Comparison of ENCODE assay signal across 22 mouse cellular contexts in the genomic region with DNA sequence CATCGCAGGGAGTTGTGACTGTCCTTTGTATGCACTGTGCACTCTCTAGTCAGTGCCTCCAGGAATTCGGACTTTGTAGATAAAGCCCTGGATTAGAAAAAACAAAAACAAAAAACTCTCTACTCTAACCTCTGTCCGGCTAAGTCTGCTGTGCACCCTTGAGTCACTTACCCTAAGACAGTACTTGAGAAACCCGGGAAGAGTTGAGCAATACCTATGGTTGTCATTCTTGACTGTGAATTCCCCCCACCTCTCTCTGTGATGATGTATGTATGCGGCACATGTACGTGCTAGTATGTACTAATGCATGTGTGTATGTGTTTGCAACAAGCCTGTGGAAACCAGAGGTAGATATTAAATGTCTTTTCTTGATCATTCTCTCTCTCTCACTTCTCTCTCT.
DNase-seq lines count a peak whose midpoint lies in the region; ATAC-seq and TF ChIP-seq lines count a peak whose summit lies in the region.
"Had no signal": no experiment of that assay in that cellular context is flagged by ENCODE, and none has a peak within 500 bp of the region (broad histone marks: within the 10 kb centered on the region; RNA-seq: fewer than 3 reads in every experiment).

No protein-coding gene starts in this region.

- TF ChIP-seq CTCF in bone marrow, adult 2 months (IDR thresholded peaks at IDR 0.05; ENCODE audit: control insufficient read depth, insufficient read depth, low read length): no peak

- no peak overlapping the region for H3K9ac ChIP-seq in midbrain, embryonic 11.5 days (ENCODE audit: low read length)
- H3K9ac ChIP-seq: embryonic facial prominence, embryonic 12.5 days; heart, embryonic 12.5 days; hindbrain, embryonic 14.5 days had no signal

- H3K27me3 ChIP-seq in midbrain, embryonic 11.5 days (ENCODE audit: control insufficient read depth, insufficient read depth, low read length): no peaks in the 10 kb centered on the region; the same call in 1 of the 2 replicates
- H3K27me3 ChIP-seq in midbrain, embryonic 10.5 days (ENCODE audit: low read depth, poor library complexity, severe bottlenecking): no peaks in the 10 kb centered on the region
- H3K27me3 ChIP-seq: embryonic facial prominence, embryonic 12.5 days; heart, embryonic 12.5 days; Patski had no signal

- H3K36me3 ChIP-seq in midbrain, embryonic 11.5 days (ENCODE audit: control insufficient read depth, insufficient read depth, low read length): no peaks in the 10 kb centered on the region
- no peaks in the 10 kb centered on the region for H3K36me3 ChIP-seq in midbrain, embryonic 10.5 days
- H3K36me3 ChIP-seq: embryonic facial prominence, embryonic 12.5 days; G1E; heart, embryonic 12.5 days; hindbrain, embryonic 10.5 days had no signal

- peak; percentile 8 for DNase-seq in midbrain, embryonic 11.5 days (ENCODE audit: low spot score, missing footprints)
- DNase-seq in midbrain, embryonic 10.5 days (ENCODE audit: low spot score): no peak
- DNase-seq in adrenal gland, postnatal 10 days: no peak
- no peak for DNase-seq in urinary bladder, postnatal 4 days (ENCODE audit: low spot score in 2 of 2)
- DNase-seq: adrenal gland, adult 2 months; adrenal gland, postnatal 36 days; cerebellum, adult 11-12 months; cerebellum, adult 9-10 months; cerebellum, postnatal 25 days; gastrocnemius, postnatal 10 days; heart, adult 2 months had no signal

- TF ChIP-seq POLR2A in bone marrow, adult 2 months (IDR thresholded peaks at IDR 0.05; ENCODE audit: borderline replicate concordance, control insufficient read depth, low read depth, low read length): no peak

- no peak overlapping the region for H3K4me3 ChIP-seq in midbrain, embryonic 11.5 days (ENCODE audit: low read depth, low read length)
- no peak overlapping the region for H3K4me3 ChIP-seq in midbrain, embryonic 10.5 days
- no peak overlapping the region for H3K4me3 ChIP-seq in bone marrow, adult 2 months (replicated peaks; ENCODE audit: control insufficient read depth, low read depth, low read length)
- H3K4me3 ChIP-seq: embryonic facial prominence, embryonic 12.5 days; heart, adult 2 months; heart, embryonic 12.5 days; hindbrain, embryonic 10.5 days had no signal

- no peaks in the 10 kb centered on the region for H3K9me3 ChIP-seq in midbrain, embryonic 11.5 days (ENCODE audit: control insufficient read depth, low read length)
- H3K9me3 ChIP-seq in midbrain, embryonic 10.5 days (replicated peaks): no peaks in the 10 kb centered on the region; the same call in 1 of the 2 replicates
- H3K9me3 ChIP-seq: embryonic facial prominence, embryonic 12.5 days; G1E; heart, embryonic 12.5 days; hindbrain, embryonic 10.5 days had no signal

- no peak overlapping the region for H3K4me2 ChIP-seq in midbrain, embryonic 11.5 days
- H3K4me2 ChIP-seq: embryonic facial prominence, embryonic 12.5 days; heart, embryonic 12.5 days; hindbrain, embryonic 14.5 days had no signal

- no peak overlapping the region for H3K27ac ChIP-seq in midbrain, embryonic 11.5 days (ENCODE audit: low read depth, low read length)
- H3K27ac ChIP-seq in midbrain, embryonic 10.5 days (replicated peaks): no peak overlapping the region
- H3K27ac ChIP-seq in bone marrow, adult 2 months (ENCODE audit: control insufficient read depth, insufficient read depth, low read depth, low read length, poor library complexity): peak overlapping the region; percentile 63; the same call in 1 of the 2 replicates
- H3K27ac ChIP-seq: embryonic facial prominence, embryonic 12.5 days; heart, adult 2 months; hindbrain, embryonic 10.5 days; hindbrain, embryonic 14.5 days had no signal

- 81% methylated on average over 6 of the region's 6 CpGs for WGBS in midbrain, embryonic 11.5 days
- 86% methylated on average over 6 of the region's 6 CpGs for WGBS in midbrain, embryonic 10.5 days
- 52% methylated on average over 6 of the region's 6 CpGs for WGBS in bone marrow, adult 2 months

- no peak for ATAC-seq in midbrain, embryonic 11.5 days (ENCODE audit: low FRiP score)
- 0 out of 2 replicates have a peak, but pooled peaks have one; percentile 18 for ATAC-seq in neutrophil, adult 5-6 weeks (ENCODE audit: extremely low read depth, insufficient number of reproducible peaks, low FRiP score, poor library complexity, severe bottlenecking)
- ATAC-seq: activated CD4-positive, CD25-positive, alpha-beta regulatory T cell, adult 4 months; CD4-positive, CD25-positive, alpha-beta regulatory T cell, adult 4 months; forebrain, embryonic 16.5 days; Patski had no signal

- no peaks in the 10 kb centered on the region for H3K4me1 ChIP-seq in midbrain, embryonic 11.5 days (ENCODE audit: control insufficient read depth, insufficient read depth, low read length)
- peaks cover 7% of the 10 kb centered on the region for H3K4me1 ChIP-seq in midbrain, embryonic 10.5 days
- H3K4me1 ChIP-seq in bone marrow, adult 2 months (ENCODE audit: control insufficient read depth, insufficient read depth, low read length): peaks cover 10% of the 10 kb centered on the region
